Mouse (Mus musculus) hindbrain, embryonic 13.5 days (tissue): Measurements from ENCODE around the gene Igf1r. TPM values are rescaled to one million over a fixed set of nuclear protein-coding genes. Genes with fewer than 3 reads are reported as not detected.

Experiments
- ATAC-seq: fragments of 200-750 bp; cut with Nextera tagmentation; 2 replicates; pipeline ENCODE4 v1.8.0; 2017; ENCODE audit warnings: moderate TSS enrichment; ENCODE audit not compliant: low FRiP score
- H3K27ac ChIP-seq: fragments of 300-500 bp; sonication (generic); 2 replicates; pipeline ENCODE4 v1.5.1; 2015; ENCODE audit warnings: inconsistent platforms, mild to moderate bottlenecking, moderate library complexity
- H3K27me3 ChIP-seq: fragments of 300-500 bp; sonication (generic); 2 replicates; pipeline ENCODE4 v1.6.1; 2015; ENCODE audit warnings: mild to moderate bottlenecking, inconsistent platforms
- H3K36me3 ChIP-seq: fragments of 300-500 bp; sonication (generic); 2 replicates; pipeline ENCODE4 v1.6.1; 2015; ENCODE audit warnings: mild to moderate bottlenecking, inconsistent platforms
- H3K4me1 ChIP-seq: fragments of 300-500 bp; sonication (generic); replicated peaks from 2 replicates; pipeline ENCODE4 v1.6.1; 2015; ENCODE audit warnings: inconsistent platforms
- H3K4me2 ChIP-seq: fragments of 300-500 bp; sonication (generic); 2 replicates; pipeline ENCODE4 v1.6.1; 2015; ENCODE audit warnings: inconsistent platforms, mild to moderate bottlenecking, moderate library complexity
- H3K4me3 ChIP-seq: fragments of 300-500 bp; sonication (generic); 2 replicates; pipeline ENCODE4 v1.5.1; 2015; ENCODE audit warnings: mild to moderate bottlenecking, inconsistent platforms
- H3K9ac ChIP-seq: fragments of 300-500 bp; sonication (generic); 2 replicates; pipeline ENCODE4 v1.6.1; 2015; ENCODE audit warnings: mild to moderate bottlenecking, inconsistent platforms
- H3K9me3 ChIP-seq: fragments of 300-500 bp; sonication (generic); 2 replicates; pipeline ENCODE4 v1.6.1; 2016; ENCODE audit warnings: inconsistent platforms
- WGBS: fragments of 180-500 bp; shearing (Covaris S2); methylation state at CpG from one replicate; pipeline ENCODE4 v1.1.7; 2015; 5-methylcytosine and 5-hydroxymethylcytosine counted together
- polyA plus RNA-seq: library from polyadenylated mRNA; unstranded; fragments of >200 nt; fragmentation: Nextera tagmentation; extraction: Ambion mirVana; gene quantifications from 2 replicates; pipeline ENCODE4 v1.2.1, GENCODE M21; 2015

Gene Igf1r
- polyA plus RNA-seq, 1 experiment from 2014 or later = 26.8 TPM

GRCm38 (mm10) chr7:67961567-67962267 lies 9.1 kb downstream of the Igf1r start:
- H3K4me1 ChIP-seq = peaks cover 89% of the 10 kb centered on the region
- H3K4me3 ChIP-seq = no peak overlapping the region
- peak; percentile 52; the same call in 1 of the 2 replicates for ATAC-seq
- no peaks in the 10 kb centered on the region for H3K36me3 ChIP-seq
- H3K9me3 ChIP-seq = no peaks in the 10 kb centered on the region
- H3K27me3 ChIP-seq = no peaks in the 10 kb centered on the region
- H3K4me2 ChIP-seq = no peak overlapping the region
- H3K9ac ChIP-seq = no peak overlapping the region
- WGBS = 12% methylated on average over 14 of the region's 14 CpGs
- H3K27ac ChIP-seq = no peak overlapping the region

GRCm38 (mm10) chr7:67963691-67964090 lies 11.1 kb downstream of the Igf1r start:
- WGBS = 87% methylated on average over 3 of the region's 3 CpGs
- H3K4me2 ChIP-seq = no peak overlapping the region
- H3K9ac ChIP-seq = no peak overlapping the region
- H3K4me1 ChIP-seq = peaks cover 78% of the 10 kb centered on the region
- no peaks in the 10 kb centered on the region for H3K36me3 ChIP-seq
- ATAC-seq = no peak
- no peak overlapping the region for H3K27ac ChIP-seq
- no peaks in the 10 kb centered on the region for H3K9me3 ChIP-seq
- no peaks in the 10 kb centered on the region for H3K27me3 ChIP-seq
- no peak overlapping the region for H3K4me3 ChIP-seq

GRCm38 (mm10) chr7:67968394-67968793 lies 15.8 kb downstream of the Igf1r start:
- Histone ChIP-seq H3K4me3 (no peak overlapping the region), H3K9me3 (no peaks in the 10 kb centered on the region), H3K4me1 (peaks cover 68% of the 10 kb centered on the region), H3K27ac (no peak overlapping the region), H3K36me3 (no peaks in the 10 kb centered on the region), H3K27me3 (no peaks in the 10 kb centered on the region), H3K4me2 (no peak overlapping the region), H3K9ac (no peak overlapping the region)
- 90% methylated on average over 12 of the region's 12 CpGs for WGBS
- ATAC-seq = no peak

GRCm38 (mm10) chr7:67969076-67969475 lies 16.4 kb downstream of the Igf1r start:
- H3K36me3 ChIP-seq = no peaks in the 10 kb centered on the region
- WGBS = 84% methylated on average over 9 of the region's 9 CpGs
- H3K27ac ChIP-seq = no peak overlapping the region
- no peaks in the 10 kb centered on the region for H3K27me3 ChIP-seq
- no peak overlapping the region for H3K4me2 ChIP-seq
- H3K9me3 ChIP-seq = no peaks in the 10 kb centered on the region
- H3K4me1 ChIP-seq = peaks cover 71% of the 10 kb centered on the region
- ATAC-seq = no peak
- no peak overlapping the region for H3K4me3 ChIP-seq
- H3K9ac ChIP-seq = no peak overlapping the region

GRCm38 (mm10) chr7:67973180-67974014 lies 20.8 kb downstream of the Igf1r start:
- Histone ChIP-seq H3K4me3 (no peak overlapping the region), H3K9me3 (no peaks in the 10 kb centered on the region), H3K4me1 (peaks cover 69% of the 10 kb centered on the region), H3K27me3 (no peaks in the 10 kb centered on the region), H3K27ac (peak overlapping the region; percentile 30), H3K36me3 (no peaks in the 10 kb centered on the region), H3K4me2 (peak overlapping the region; percentile 19), H3K9ac (no peak overlapping the region)
- ATAC-seq = no peak
- 17% methylated on average over 15 of the region's 15 CpGs for WGBS

- Histone ChIP-seq H3K4me2 (no peak overlapping the region), H3K27ac (no peak overlapping the region), H3K4me1 (peaks cover 60% of the 10 kb centered on the region), H3K9ac (no peak overlapping the region), H3K9me3 (no peaks in the 10 kb centered on the region), H3K36me3 (no peaks in the 10 kb centered on the region), H3K27me3 (no peaks in the 10 kb centered on the region), H3K4me3 (no peak overlapping the region)
- ATAC-seq = no peak
- WGBS = 61% methylated on average over 3 of the region's 3 CpGs
Observed at GRCm38 (mm10) chr7:67981956-67982355, 29.3 kb downstream of the Igf1r start.

GRCm38 (mm10) chr7:67982809-67983208 lies 30.2 kb downstream of the Igf1r start:
- Histone ChIP-seq H3K27ac (no peak overlapping the region), H3K4me3 (no peak overlapping the region), H3K9ac (no peak overlapping the region), H3K9me3 (no peaks in the 10 kb centered on the region), H3K36me3 (no peaks in the 10 kb centered on the region), H3K27me3 (no peaks in the 10 kb centered on the region), H3K4me2 (no peak overlapping the region), H3K4me1 (peaks cover 57% of the 10 kb centered on the region)
- WGBS = 80% methylated on average over 8 of the region's 8 CpGs
- ATAC-seq = no peak

- Histone ChIP-seq H3K4me3 (no peak overlapping the region), H3K4me1 (peaks cover 56% of the 10 kb centered on the region), H3K36me3 (no peaks in the 10 kb centered on the region), H3K27ac (no peak overlapping the region), H3K4me2 (no peak overlapping the region), H3K9ac (no peak overlapping the region), H3K9me3 (no peaks in the 10 kb centered on the region), H3K27me3 (no peaks in the 10 kb centered on the region)
- ATAC-seq = no peak
- 90% methylated on average over 7 of the region's 7 CpGs for WGBS
Observed at GRCm38 (mm10) chr7:67983451-67983850, 30.8 kb downstream of the Igf1r start.

- no peak overlapping the region for H3K9ac ChIP-seq
- peaks cover 63% of the 10 kb centered on the region for H3K4me1 ChIP-seq
- no peaks in the 10 kb centered on the region for H3K27me3 ChIP-seq
- H3K9me3 ChIP-seq = no peaks in the 10 kb centered on the region
- no peaks in the 10 kb centered on the region for H3K36me3 ChIP-seq
- H3K27ac ChIP-seq = no peak overlapping the region; the same call in 1 of the 2 replicates
- H3K4me2 ChIP-seq = no peak overlapping the region
- H3K4me3 ChIP-seq = no peak overlapping the region
- WGBS = 82% methylated on average over 5 of the region's 5 CpGs
- no peak for ATAC-seq
Observed at GRCm38 (mm10) chr7:67985003-67985416, 32.4 kb downstream of the Igf1r start.

GRCm38 (mm10) chr7:67985511-67985910 lies 32.9 kb downstream of the Igf1r start:
- Histone ChIP-seq H3K27ac (peak overlapping the region; percentile 24; the same call in 1 of the 2 replicates), H3K4me1 (peaks cover 63% of the 10 kb centered on the region)
- no peak for ATAC-seq

GRCm38 (mm10) chr7:67986277-67986676 lies 33.6 kb downstream of the Igf1r start:
- Histone ChIP-seq H3K4me3 (no peak overlapping the region), H3K36me3 (no peaks in the 10 kb centered on the region), H3K4me1 (peaks cover 57% of the 10 kb centered on the region), H3K9ac (no peak overlapping the region), H3K27me3 (no peaks in the 10 kb centered on the region), H3K9me3 (no peaks in the 10 kb centered on the region), H3K4me2 (no peak overlapping the region), H3K27ac (peak overlapping the region; percentile 24)
- 0 out of 2 replicates have a peak, but pooled peaks have one; percentile 22 for ATAC-seq
- 63% methylated on average over 10 of the region's 10 CpGs for WGBS

More at GRCm38 (mm10) chr7:67985511-67985910, 32.9 kb downstream of the Igf1r start:
- no peak overlapping the region for H3K9ac ChIP-seq
- no peak overlapping the region for H3K4me3 ChIP-seq
- H3K27me3 ChIP-seq = no peaks in the 10 kb centered on the region
- no peaks in the 10 kb centered on the region for H3K9me3 ChIP-seq
- no peaks in the 10 kb centered on the region for H3K36me3 ChIP-seq
- no peak overlapping the region for H3K4me2 ChIP-seq
- 75% methylated on average over 5 of the region's 5 CpGs for WGBS

- Histone ChIP-seq H3K9me3 (no peaks in the 10 kb centered on the region), H3K27me3 (no peaks in the 10 kb centered on the region), H3K9ac (no peak overlapping the region), H3K27ac (no peak overlapping the region), H3K36me3 (no peaks in the 10 kb centered on the region), H3K4me1 (peaks cover 51% of the 10 kb centered on the region), H3K4me3 (no peak overlapping the region), H3K4me2 (no peak overlapping the region)
- no peak for ATAC-seq
- 79% methylated on average over 11 of the region's 11 CpGs for WGBS
Observed at GRCm38 (mm10) chr7:67986816-67987215, 34.2 kb downstream of the Igf1r start.
